Mouse (Mus musculus) heart, embryonic 14.5 days (tissue): ENCODE results near the gene Tmem132b. TPM values are rescaled to one million over a fixed set of nuclear protein-coding genes. Genes with fewer than 3 reads are reported as not detected.

Experiments used
- ATAC-seq: fragments of 200-750 bp; cut with Nextera tagmentation; 2 replicates; pipeline ENCODE4 v1.8.0; 2017; ENCODE audit warnings: low read depth, moderate TSS enrichment; ENCODE audit not compliant: insufficient number of reproducible peaks, insufficient read depth, low FRiP score
- H3K27ac ChIP-seq, 2 experiments: fragments of 200-500 bp in 1 of 2; fragments of 300-500 bp in 1 of 2; sonication (generic) in 1 of 2; replicated peaks in 1 of 2; 2 replicates each; pipeline ENCODE4 v1.5.1; 2012 to 2014; ENCODE audit warnings: low read depth in 2 of 2, low read length in 2 of 2, control low read depth in 1 of 2, mild to moderate bottlenecking in 1 of 2, mixed read lengths in 1 of 2; ENCODE audit not compliant: control insufficient read depth in 1 of 2, insufficient read depth in 1 of 2
- H3K27me3 ChIP-seq: fragments of 300-500 bp; sonication (generic); 2 replicates; pipeline ENCODE4 v1.6.1; 2014; ENCODE audit warnings: mild to moderate bottlenecking, low read length, control low read depth; ENCODE audit not compliant: control insufficient read depth, insufficient read depth
- H3K36me3 ChIP-seq: fragments of 300-500 bp; sonication (generic); 2 replicates; pipeline ENCODE4 v1.6.1; 2014; ENCODE audit warnings: mild to moderate bottlenecking, control low read depth, low read length, mixed read lengths; ENCODE audit not compliant: control insufficient read depth, insufficient read depth
- H3K4me1 ChIP-seq, 2 experiments: fragments of 200-500 bp in 1 of 2; fragments of 300-500 bp in 1 of 2; sonication (generic) in 1 of 2; 2 replicates each; pipeline ENCODE4 v1.6.1; 2012 to 2014; ENCODE audit warnings: low read length in 2 of 2, control low read depth in 1 of 2, mixed read lengths in 1 of 2; ENCODE audit not compliant: control insufficient read depth in 2 of 2, insufficient read depth in 2 of 2
- H3K4me2 ChIP-seq: fragments of 300-500 bp; sonication (generic); 2 replicates; pipeline ENCODE4 v1.6.1; 2014; ENCODE audit warnings: mild to moderate bottlenecking, low read length
- H3K4me3 ChIP-seq, 2 experiments: fragments of 200-500 bp in 1 of 2; fragments of 300-500 bp in 1 of 2; sonication (generic) in 1 of 2; 2 replicates each; pipeline ENCODE4 v1.5.1; 2012 to 2014; ENCODE audit warnings: low read length in 2 of 2, mild to moderate bottlenecking in 2 of 2, control low read depth in 1 of 2, low read depth in 1 of 2, moderate library complexity in 1 of 2; ENCODE audit not compliant: control insufficient read depth in 1 of 2, insufficient read depth in 1 of 2
- H3K9ac ChIP-seq: fragments of 300-500 bp; sonication (generic); 2 replicates; pipeline ENCODE4 v1.6.1; 2014; ENCODE audit warnings: mild to moderate bottlenecking, low read length
- H3K9me3 ChIP-seq: fragments of 300-500 bp; sonication (generic); 2 replicates; pipeline ENCODE4 v1.6.1; 2016; ENCODE audit warnings: low read length, control low read depth; ENCODE audit not compliant: control insufficient read depth
- WGBS: fragments of 180-500 bp; shearing (Covaris S2); extraction: QIAGEN DNeasy Blood & Tissue Kit; methylation state at CpG from one replicate; pipeline ENCODE4 v1.1.7; 2014; 5-methylcytosine and 5-hydroxymethylcytosine counted together
- polyA plus RNA-seq: library from polyadenylated mRNA; unstranded; fragments of >200 nt; fragmentation: Nextera tagmentation; extraction: Ambion mirVana; gene quantifications from 2 replicates; pipeline ENCODE4 v1.2.1, GENCODE M21; 2014

The Tmem132b gene
- polyA plus RNA-seq, 1 experiment from 2014 or later, result not detected

DNA sequence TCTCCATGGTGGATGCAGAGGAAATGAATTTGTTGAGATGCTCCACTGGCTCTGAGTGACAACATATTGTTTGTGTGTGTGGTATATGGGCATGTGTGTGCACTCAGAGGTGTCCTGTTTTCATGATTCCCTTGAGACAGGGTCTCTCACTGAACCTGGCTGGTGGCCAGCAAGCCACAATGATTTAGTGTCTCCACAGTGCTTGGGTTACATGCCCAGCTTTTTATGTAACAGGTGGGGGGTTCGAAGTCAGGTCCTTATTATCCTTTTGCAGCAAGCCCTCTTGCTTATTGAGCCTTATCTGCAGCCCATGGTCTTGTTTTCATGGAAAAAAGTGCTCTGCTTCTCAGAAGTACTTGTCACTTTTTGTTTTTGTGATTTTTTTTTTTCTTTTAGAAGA, 109.4 kb downstream of the Tmem132b start:
- Histone ChIP-seq H3K36me3 (no peaks in the 10 kb centered on the region), H3K4me1 (no peaks in the 10 kb centered on the region; a peak in 1 of 4 replicates), H3K27me3 (no peaks in the 10 kb centered on the region), H3K4me2 (no peak overlapping the region), H3K9ac (no peak overlapping the region), H3K9me3 (no peaks in the 10 kb centered on the region), H3K27ac (no peak overlapping the region), H3K4me3 (no peak overlapping the region)
- WGBS, result 62% methylated on average over 1 of the region's 1 CpGs
- no peak for ATAC-seq

DNA sequence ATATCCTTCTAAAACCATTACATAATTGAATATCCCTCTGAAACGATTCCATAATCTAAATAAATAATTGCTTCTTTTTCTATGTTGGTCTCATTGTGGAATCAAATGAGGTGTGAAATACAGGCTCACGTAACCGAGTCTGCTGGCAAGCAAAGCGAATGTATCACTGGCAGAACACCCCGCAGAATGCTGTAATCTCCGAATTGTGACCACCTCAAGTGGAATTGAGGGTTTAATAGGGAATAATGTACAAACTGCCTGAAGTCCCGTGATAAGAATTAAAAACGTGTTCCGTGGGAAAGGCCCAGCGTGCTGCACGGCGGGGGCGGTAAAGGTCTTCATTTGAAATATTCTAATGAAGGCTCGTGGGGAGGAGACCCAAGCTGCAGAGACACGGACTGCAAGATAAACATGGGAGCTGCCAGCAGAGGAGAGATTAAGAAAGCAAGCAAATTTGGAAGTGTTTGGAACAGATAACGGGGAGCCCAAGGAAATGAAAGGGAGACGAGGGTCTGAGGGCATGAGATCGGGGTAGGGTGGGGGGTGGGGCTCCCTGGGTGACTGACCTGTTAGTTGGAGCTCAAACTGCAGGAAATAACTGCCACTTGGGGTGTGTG, 110.1 kb downstream of the Tmem132b start:
- 48% methylated on average over 18 of the region's 18 CpGs for WGBS
- H3K27me3 ChIP-seq, result no peaks in the 10 kb centered on the region
- no peak overlapping the region for H3K4me3 ChIP-seq
- no peak overlapping the region for H3K9ac ChIP-seq
- H3K9me3 ChIP-seq, result no peaks in the 10 kb centered on the region
- no peaks in the 10 kb centered on the region for H3K36me3 ChIP-seq
- no peak overlapping the region for H3K4me2 ChIP-seq
- no peaks in the 10 kb centered on the region; a peak in 1 of 4 replicates for H3K4me1 ChIP-seq
- ATAC-seq, result no peak
- no peak overlapping the region for H3K27ac ChIP-seq

DNA sequence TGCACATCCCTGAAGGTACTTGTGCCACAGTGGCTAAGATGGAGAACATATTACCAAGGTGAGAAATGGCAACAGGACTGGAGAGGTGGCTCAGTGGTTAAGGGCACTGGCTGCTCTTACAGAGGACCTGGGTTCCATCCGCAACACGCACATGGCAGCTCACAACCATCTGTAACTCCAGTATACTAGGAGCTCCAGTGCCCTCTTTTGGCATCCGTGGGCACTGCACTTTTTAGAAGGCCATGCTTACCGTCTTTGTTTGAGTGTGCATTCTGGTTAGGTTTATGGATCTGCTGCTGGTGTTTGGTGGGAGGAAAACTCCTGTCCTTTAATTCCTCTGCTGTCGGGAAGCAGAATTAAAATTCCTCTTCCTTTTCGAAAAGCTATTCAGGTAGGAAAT, 116.7 kb downstream of the Tmem132b start:
- H3K36me3 ChIP-seq, result no peaks in the 10 kb centered on the region
- H3K4me3 ChIP-seq, result no peak overlapping the region
- H3K27me3 ChIP-seq, result no peaks in the 10 kb centered on the region
- no peak for ATAC-seq
- no peak overlapping the region for H3K27ac ChIP-seq
- WGBS, result 79% methylated on average over 6 of the region's 6 CpGs
- H3K4me2 ChIP-seq, result no peak overlapping the region
- no peaks in the 10 kb centered on the region for H3K9me3 ChIP-seq
- no peaks in the 10 kb centered on the region for H3K4me1 ChIP-seq
- H3K9ac ChIP-seq, result no peak overlapping the region

DNA sequence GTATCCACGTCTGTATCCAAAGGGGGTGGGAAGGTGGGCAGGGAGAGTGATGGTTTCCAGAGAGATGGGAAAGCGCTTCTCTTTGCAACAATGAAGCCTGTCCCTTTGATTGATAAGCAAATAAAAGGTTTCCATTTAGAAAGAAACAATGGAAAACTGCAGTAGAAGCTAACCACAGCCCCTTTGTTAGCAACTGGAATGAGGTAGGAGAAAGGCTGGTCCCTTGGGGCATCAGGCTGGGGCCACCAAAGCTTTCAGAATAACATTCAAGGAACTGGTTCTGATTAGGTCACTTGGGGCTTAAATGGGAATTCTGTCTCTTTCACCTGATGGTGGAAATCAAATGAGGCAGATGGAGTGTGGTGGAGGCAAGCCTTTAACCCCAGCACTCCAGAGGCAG, 118.4 kb downstream of the Tmem132b start:
- no peak for ATAC-seq
- Histone ChIP-seq H3K27ac (no peak overlapping the region), H3K9me3 (no peaks in the 10 kb centered on the region), H3K4me1 (no peaks in the 10 kb centered on the region), H3K36me3 (no peaks in the 10 kb centered on the region), H3K27me3 (no peaks in the 10 kb centered on the region), H3K4me3 (no peak overlapping the region), H3K9ac (no peak overlapping the region), H3K4me2 (no peak overlapping the region)
- 51% methylated on average over 2 of the region's 2 CpGs for WGBS

DNA sequence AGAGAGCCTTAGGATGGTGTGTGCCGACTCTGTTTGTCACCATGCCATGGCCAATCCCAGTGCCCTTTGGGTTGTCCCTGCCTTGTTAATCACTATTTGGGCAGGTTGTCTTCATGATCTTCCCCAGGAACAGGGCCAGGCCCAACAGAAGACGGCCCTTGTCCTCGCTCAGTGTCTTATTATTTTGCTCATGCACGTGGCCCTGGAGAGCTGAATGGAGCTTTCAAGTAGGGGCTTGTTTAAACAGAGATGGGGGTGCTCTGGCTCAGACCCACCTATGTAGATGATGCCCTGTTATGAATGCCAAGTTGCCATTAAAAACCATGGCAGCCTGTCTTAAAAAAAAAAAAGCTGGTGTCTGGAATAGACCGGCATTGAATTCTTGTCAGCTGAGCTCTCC, 126.5 kb downstream of the Tmem132b start:
- no peak overlapping the region for H3K4me3 ChIP-seq
- no peaks in the 10 kb centered on the region for H3K36me3 ChIP-seq
- ATAC-seq, result no peak
- WGBS, result 78% methylated on average over 5 of the region's 5 CpGs
- H3K9ac ChIP-seq, result no peak overlapping the region
- H3K9me3 ChIP-seq, result no peaks in the 10 kb centered on the region
- H3K27ac ChIP-seq, result no peak overlapping the region
- H3K27me3 ChIP-seq, result no peaks in the 10 kb centered on the region
- no peak overlapping the region for H3K4me2 ChIP-seq
- H3K4me1 ChIP-seq, result no peaks in the 10 kb centered on the region

DNA sequence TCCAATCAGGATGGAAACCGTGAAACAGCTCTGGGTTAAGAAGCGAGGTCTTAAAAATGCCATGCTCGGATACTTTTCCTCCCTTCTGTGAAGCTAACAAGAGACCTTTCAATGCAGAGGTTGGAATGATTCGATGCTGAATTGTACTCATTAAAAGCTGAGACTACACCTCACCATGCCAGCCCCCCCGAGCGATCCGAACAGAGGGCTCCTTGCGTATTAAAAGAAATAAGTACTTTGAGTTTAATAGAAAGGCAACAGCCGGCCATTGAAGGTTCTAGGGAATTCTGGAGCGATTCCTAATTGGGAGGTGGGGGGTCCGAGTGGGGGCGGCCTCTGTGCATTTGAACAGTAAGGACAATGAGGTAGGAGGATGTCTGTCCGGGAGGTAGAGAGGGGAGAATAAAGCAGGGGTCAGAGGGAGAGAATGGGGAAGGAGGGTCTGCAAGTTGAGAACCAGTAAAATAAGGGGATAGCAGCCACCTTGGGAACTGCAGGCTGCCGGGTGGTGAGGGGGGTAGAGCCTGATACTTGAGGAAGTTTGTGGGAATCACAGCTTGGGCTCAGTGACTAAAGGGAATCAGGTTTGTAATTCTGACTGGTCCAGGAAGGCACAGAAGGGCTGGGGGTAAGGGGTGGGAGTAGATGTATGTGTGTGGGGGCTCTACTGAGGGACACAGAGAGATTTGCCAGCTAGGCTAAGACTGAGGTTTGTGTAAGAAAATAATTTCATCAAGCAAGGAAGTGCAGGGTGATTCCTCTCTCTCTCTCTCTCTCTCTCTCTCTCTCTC, 127.6 kb downstream of the Tmem132b start:
- Histone ChIP-seq H3K27me3 (no peaks in the 10 kb centered on the region), H3K4me3 (no peak overlapping the region), H3K27ac (no peak overlapping the region), H3K4me2 (no peak overlapping the region), H3K9me3 (no peaks in the 10 kb centered on the region), H3K36me3 (no peaks in the 10 kb centered on the region), H3K4me1 (no peaks in the 10 kb centered on the region), H3K9ac (no peak overlapping the region)
- no peak for ATAC-seq
- 67% methylated on average over 14 of the region's 14 CpGs for WGBS

DNA sequence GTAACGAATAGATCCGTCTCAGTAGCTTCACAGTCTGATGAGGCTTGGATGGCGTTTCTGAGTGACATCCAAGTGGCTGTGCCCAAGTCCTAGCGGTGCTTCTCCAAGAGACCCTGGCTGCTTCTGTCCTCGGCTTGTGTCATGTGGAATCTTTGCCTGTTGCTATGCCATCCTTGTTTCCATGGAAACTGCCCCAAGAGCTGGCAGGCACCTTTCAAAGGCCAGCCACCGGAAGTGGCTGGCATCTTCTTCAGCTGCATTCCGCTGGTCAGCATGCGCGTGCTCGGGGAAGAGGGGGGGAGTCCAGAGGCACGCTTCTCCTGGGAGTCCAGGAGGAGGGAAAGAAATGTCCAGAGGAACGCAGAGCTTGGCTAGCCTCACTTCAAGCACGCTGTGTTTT, 144.0 kb downstream of the Tmem132b start:
- H3K27me3 ChIP-seq, result no peaks in the 10 kb centered on the region
- no peaks in the 10 kb centered on the region for H3K4me1 ChIP-seq
- no peaks in the 10 kb centered on the region for H3K9me3 ChIP-seq
- H3K27ac ChIP-seq, result no peak overlapping the region
- H3K36me3 ChIP-seq, result no peaks in the 10 kb centered on the region
- ATAC-seq, result no peak
- no peak overlapping the region for H3K4me2 ChIP-seq
- H3K9ac ChIP-seq, result no peak overlapping the region
- no peak overlapping the region for H3K4me3 ChIP-seq
- 46% methylated on average over 13 of the region's 13 CpGs for WGBS
